Mouse (Mus musculus) retina, postnatal 1 day (tissue): ENCODE data around the gene Hebp1.

Experiments
- DNase-seq: peaks from one replicate; pipeline ENCODE4 v3.0.0-alpha.2; 2012

Gene Hebp1

DNA sequence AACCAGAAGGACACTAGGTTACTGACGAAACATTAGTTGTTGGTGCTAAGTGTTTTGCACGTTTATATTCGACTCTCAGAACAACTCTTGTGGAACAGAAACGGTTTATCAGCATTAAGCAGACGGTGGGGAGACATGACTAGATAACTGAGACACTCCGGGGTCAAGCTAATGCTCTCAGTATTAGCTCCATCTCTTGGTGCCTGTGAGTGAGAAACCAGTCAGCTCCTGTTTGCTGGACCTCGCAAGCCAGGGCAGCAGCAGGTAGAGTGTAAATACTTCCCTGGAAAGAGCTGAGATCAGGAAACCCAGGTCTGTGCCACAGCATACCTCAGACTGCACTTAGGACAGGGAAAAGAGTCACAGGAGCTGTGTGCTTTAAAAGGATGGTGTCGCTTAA is 1.1 kb downstream of the Hebp1 start:
- no peak for DNase-seq

GRCm38 (mm10) chr6:135194907-135195306 is 2.9 kb downstream of the Hebp1 start:
- DNase-seq: no peak

GRCm38 (mm10) chr6:135193733-135194132 is 4.1 kb downstream of the Hebp1 start:
- peak; percentile 39 for DNase-seq

- DNase-seq: no peak
Observed at GRCm38 (mm10) chr6:135192993-135193392, 4.8 kb downstream of the Hebp1 start.

DNA sequence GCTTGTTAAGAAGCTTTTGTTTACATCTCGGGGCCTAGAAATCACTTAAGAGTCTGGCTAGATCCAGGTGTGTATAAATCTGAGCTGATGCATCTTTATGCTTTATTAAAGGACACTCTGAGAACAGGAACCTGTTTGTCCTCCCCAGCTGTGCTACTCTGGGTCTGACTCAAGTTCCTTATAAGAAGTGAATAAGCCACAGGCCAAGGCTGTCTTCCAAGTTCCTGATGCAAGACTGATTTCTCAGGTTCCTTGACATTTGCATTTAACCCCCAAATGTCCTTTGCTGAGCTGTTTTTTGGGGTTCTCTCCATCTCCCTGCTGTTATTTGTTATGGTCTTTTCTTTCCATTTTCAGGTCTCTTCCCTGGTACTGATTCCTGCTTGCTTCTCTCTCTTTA is 5.9 kb downstream of the Hebp1 start:
- DNase-seq: no peak

GRCm38 (mm10) chr6:135190122-135190521 is 7.7 kb downstream of the Hebp1 start:
- no peak for DNase-seq

- no peak for DNase-seq
Observed at GRCm38 (mm10) chr6:135188629-135189028, 9.2 kb downstream of the Hebp1 start.

- DNase-seq: no peak
Observed at GRCm38 (mm10) chr6:135187076-135187917, 10.5 kb downstream of the Hebp1 start.

GRCm38 (mm10) chr6:135183961-135184360 is 13.9 kb downstream of the Hebp1 start:
- DNase-seq: no peak

DNA sequence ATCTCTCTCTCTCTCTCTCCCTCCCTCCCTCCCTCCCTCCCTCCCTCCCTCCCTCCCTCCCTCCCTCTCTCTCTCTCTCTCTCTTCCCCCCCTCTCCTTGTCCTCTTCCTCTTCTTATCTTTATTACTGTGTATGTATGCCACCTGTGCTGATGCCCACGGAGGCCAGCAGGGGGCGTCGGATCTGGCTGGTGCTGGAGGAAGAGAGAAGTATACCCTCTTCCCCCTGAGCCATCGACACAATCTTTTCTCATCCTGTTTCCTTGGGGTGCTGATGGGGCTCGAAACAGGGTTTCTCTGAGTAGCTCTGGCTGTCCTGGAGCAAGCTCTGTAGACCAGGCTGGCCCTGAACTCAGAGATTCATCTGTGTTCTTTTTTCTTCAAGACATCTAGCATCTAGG is 14.9 kb downstream of the Hebp1 start:
- DNase-seq: no peak

DNA sequence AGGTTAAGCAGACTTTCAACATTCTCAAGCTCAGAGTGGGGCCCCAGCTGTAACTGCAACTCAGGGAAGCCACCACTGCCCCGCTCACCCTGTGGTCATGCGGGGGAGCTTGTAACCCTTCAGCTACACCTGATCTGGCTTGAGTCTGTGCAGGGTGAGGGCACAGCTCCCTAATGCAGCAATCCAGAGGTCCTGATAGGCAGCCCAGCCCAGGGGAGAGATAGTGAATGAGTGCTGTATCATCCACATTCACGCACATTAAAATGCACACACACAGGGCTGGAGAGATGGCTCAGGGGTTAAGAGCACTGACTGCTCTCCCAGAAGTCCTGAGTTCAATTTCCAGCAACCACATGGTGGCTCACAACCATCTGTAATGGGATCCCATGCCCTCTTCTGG is 19.2 kb downstream of the Hebp1 start:
- DNase-seq: no peak

DNA sequence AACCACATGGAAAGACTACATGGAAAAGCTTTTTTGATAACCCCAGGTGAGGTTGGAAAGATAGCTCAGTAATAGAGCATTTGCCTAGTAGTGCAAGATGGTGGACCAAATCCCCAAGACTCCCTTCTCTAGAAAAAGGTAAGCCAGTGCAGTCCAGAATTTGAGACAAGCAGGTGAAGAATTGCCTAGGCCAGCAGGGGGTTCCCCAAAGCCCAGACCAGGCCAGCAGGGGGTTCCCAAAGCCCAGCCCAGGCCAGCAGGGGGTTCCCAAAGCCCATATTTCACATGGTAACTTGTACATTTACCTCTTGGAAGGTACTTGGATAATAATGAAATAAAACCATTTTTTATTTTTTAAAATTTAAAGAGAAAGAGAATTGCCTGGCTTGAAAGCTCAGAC is 20.6 kb downstream of the Hebp1 start:
- DNase-seq: no peak

GRCm38 (mm10) chr6:135175014-135175413 is 22.8 kb downstream of the Hebp1 start:
- no peak for DNase-seq

DNA sequence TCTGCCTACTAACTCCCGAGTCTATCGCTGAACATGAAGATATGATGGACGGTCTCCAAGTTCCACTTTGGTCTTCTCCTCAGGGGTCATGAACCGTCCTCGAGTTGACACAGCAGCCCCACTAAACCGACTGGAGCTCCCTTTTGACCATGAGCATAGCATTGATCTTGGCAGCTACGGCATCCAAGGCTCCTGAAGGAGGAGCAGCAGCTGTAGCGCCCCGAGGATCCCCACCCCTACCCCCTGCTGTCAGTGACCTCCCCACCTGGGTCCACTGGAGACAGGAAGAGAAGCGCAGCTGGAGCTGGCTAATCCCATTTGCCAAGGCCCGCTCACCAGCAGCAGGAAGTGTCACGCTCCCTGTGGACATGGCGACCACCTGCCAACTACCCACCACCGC is 26.1 kb downstream of the Hebp1 start:
- DNase-seq: no peak

DNA sequence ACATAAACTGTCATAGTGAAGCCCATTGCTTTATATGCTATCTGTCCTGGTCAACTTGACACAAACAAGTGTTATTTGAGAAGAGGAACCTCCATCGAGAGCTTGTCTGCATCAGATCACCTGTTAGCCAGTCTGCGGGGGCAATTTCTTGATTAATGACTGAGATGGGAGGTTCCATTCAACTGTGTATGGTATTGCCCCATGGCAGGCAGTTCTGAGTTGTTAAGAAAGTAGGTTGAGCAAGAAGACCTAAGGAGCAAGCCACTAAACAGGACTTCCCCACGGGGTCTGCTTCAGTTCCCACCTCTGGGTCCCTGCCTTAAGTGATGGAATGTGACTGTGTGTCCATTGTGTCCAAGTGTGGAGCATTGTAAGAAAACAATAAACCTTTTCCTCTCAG is 28.6 kb downstream of the Hebp1 start:
- no peak for DNase-seq

DNA sequence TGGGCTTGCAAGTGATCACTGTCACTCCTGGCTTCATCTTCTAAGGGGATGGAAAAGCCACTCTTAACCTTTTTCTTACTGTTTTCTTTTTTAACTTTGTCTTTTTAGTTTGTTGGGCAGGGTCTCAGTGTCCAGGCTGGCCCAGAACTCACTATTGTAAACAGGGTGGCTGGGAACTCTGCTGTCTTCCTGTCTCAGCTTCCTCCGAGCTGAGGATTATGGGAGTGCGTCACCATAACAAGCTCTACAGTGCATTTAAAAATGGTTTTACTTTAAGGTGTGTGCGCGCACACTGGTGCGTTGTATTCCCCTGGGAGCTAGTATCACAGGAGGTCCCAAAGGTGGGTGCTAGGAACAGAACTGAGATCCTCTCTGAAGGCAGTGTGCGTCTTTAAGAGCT is 29.4 kb downstream of the Hebp1 start:
- DNase-seq: no peak

DNA sequence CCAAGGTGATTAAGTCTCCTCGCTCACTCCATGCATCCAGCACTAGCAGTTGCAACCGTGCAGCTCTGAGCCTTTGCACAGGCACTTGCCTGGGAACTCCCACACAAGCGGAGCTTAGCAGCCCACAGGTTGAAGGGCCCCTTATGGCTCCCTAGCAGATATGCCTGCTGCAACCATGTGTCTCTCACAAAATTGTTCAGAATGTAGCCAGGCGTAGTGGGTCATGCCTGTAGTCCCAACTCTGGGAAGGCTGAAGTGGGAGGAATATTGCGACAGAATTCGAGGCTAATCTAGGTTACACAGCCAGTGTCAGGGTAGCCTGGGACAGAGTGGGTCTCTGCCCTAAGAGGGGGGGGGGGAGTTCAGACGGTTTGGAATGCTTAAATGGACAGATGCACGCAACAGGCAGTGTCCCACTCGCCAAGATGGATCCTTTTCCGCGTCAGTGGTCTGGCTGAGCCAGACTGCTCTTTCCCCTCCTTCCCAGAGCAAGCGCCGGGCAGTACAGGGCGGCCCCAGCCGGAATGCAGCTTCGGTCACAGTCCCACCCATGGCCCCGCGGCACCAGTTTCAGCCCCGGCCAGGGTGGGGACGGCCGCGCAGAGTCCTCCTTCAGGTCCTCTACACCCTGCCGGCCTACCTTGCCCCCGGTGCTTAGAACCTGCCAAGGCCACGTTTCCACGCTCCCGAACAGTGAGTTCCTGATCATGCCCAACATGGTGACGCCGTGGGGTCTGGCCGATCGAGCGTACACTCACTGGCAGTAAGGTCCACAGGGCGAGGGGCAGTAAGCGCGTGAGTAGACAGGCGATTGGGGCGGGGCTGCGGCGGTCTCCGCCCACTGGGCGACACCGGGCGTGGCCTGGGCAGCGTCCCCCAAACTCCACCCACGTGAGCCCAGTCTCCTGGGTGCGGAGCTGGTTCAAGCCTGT is 30.2 kb downstream of the Hebp1 start:
- DNase-seq: peak; percentile 88

DNA sequence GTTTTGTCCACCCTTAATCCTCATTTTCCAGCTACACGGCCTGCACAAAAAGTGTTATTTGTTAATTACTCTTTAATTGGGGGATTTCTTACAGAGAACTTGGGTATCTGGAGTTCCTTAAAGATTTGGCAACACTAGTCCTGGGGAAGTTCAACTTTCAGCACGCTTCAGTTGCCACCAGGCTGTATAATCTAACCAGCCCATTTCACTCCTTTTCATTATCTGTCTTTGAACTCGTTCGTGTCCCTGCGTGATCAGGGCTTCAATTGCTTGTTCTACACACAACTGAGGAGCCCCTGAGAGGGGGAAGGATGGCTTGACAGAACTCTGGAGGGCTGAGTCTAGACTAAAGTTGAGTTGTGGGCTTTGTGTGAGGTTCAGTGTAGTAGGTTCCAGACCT is 31.1 kb downstream of the Hebp1 start:
- no peak for DNase-seq

- no peak for DNase-seq
Observed at GRCm38 (mm10) chr6:135166262-135166661, 31.6 kb downstream of the Hebp1 start.

- no peak for DNase-seq
Observed at GRCm38 (mm10) chr6:135165706-135166105, 32.1 kb downstream of the Hebp1 start.

- no peak for DNase-seq
Observed at GRCm38 (mm10) chr6:135165191-135165590, 32.6 kb downstream of the Hebp1 start.

GRCm38 (mm10) chr6:135162861-135163260 is 35.0 kb downstream of the Hebp1 start:
- no peak for DNase-seq

DNA sequence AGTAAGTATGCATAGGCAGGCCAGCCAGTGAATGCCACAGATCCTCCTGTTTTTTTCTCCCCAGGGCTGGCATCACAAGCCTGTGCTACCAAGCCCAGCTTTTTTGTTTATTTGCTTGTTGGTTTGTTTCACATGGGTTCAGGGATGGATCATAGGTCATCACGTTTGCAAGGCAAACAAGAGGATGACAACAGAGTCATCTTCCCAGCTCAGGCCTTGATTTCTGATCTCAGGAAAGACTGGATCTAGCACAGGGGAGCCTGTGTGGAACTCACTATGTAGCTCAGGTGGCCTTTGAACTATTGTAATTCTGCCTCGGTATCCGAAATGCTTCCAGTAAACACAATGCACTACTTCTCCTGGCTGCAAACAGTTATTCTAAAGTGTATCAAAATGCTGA is 35.5 kb downstream of the Hebp1 start:
- DNase-seq: no peak

DNA sequence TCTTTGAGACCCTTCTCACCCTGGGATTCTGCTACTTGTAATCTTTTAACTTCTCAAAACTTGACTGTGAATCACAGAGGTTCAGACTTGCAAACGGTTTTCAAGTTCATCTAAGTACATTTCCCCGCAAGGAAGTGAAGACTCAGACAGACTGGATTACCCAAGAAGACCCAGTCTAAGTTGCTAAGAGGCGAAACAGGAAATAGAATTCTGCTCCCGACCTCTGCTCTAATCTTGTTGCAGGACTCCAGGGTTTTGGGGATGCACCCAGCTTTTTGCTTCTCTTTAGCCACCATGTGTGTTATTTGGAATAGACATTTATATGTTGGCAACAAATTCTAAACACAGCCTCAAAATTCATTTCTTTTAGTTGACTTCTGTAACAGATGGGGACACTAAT is 36.5 kb downstream of the Hebp1 start:
- DNase-seq: no peak
